Mouse (Mus musculus) gonadal fat pad, adult 2 months (tissue): ENCODE data around the gene Clmp. TPM values are rescaled to one million over a fixed set of nuclear protein-coding genes. Genes with fewer than 3 reads are reported as not detected.

ENCODE experiments used
- DNase-seq: peaks from one replicate; pipeline ENCODE4 v3.0.0-alpha.2; 2012; ENCODE audit warnings: low read depth
- polyA plus RNA-seq: library from polyadenylated mRNA; depleted of rRNA; stranded (reverse); fragments of >200 nt; gene quantifications from 2 replicates; pipeline ENCODE4 v1.2.3, GENCODE M21; 2012; rRNA removed

The Clmp gene
- 26.5 and 27.7 TPM in 2 replicates for polyA plus RNA-seq

GRCm38 (mm10) chr9:40685801-40686420 is at the start of gene Clmp:
Gene Clmp (plus strand): TSS chr9:40685962.
- no peak for DNase-seq

DNA sequence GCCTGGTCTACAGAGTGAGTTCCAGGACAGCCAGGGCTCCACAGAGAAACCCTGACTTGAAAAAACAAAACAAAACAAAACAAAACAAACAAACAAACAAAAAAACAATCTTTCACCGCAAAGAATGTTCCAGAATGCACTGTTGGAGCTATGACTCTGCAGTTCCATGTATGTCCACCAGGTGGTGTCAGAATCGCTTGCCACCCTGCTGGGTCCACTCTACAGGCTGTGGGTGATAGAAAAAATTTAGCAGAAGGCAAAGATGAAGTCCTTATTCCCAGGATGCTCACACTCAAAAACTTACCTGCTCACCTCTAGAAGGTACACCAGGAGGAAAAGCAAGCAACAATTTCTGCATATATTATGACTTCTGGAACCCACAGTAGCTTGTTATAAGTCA is 49.7 kb upstream of the Clmp start:
- DNase-seq, result no peak

GRCm38 (mm10) chr9:40637705-40638393 is 47.9 kb upstream of the Clmp start:
- DNase-seq, result no peak

GRCm38 (mm10) chr9:40638394-40639049 is 47.2 kb upstream of the Clmp start:
- DNase-seq, result no peak

- DNase-seq, result no peak
Observed at GRCm38 (mm10) chr9:40639536-40640187, 46.1 kb upstream of the Clmp start.

DNA sequence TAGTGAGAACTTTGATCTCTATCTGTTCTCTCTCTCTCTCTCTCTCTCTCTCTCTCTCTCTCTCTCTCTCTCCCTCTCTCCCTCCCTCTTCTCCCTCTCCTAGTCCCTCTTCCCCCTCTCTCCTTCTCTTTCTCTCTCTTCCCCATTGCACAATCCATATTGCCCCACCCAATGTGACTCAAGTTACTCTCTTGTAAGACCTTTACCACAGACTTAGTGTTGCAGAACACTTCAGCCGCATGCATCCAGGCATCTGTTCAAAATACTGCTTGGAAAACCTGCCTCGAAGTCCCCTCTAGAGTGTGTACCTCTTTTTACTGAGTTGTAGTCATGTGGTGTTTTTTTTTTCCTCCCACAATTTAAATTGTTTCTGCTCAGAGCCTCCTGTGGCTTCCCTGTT is 44.4 kb upstream of the Clmp start:
- DNase-seq, result no peak

- no peak for DNase-seq
Observed at GRCm38 (mm10) chr9:40642470-40643220, 43.1 kb upstream of the Clmp start.

- peak; percentile 90 for DNase-seq
Observed at GRCm38 (mm10) chr9:40649444-40649843, 36.3 kb upstream of the Clmp start.

- no peak for DNase-seq
Observed at GRCm38 (mm10) chr9:40649983-40650382, 35.8 kb upstream of the Clmp start.

DNA sequence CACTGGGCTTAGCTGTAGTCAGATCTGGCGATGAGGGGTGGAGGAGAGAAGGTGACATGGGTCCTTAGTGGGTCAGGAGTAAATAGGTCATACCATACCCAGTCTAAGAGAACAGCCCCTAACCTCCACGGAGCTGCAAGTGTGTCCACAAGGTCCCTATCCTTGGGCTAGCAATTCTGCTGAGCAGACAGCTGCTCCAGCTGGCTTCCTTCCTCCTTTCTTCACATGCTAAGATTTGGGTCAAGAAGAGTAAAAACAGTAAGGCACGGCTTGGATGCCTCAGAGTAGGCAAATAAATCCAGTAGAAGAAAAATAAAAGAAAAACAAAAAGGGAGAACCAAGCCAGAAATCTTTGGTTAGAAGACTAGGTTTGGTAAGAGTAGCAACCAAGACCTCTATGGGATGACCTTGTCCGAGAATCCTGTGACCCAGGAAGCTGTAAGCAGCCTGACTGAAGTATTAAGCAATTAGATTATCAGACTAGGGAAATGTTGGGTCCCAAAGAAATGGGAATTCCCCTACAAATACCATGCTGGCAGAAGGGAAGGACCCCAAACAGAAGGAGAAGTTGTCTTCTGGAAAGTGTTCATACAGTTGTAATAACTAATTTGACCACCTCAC is 34.4 kb upstream of the Clmp start:
- no peak for DNase-seq

DNA sequence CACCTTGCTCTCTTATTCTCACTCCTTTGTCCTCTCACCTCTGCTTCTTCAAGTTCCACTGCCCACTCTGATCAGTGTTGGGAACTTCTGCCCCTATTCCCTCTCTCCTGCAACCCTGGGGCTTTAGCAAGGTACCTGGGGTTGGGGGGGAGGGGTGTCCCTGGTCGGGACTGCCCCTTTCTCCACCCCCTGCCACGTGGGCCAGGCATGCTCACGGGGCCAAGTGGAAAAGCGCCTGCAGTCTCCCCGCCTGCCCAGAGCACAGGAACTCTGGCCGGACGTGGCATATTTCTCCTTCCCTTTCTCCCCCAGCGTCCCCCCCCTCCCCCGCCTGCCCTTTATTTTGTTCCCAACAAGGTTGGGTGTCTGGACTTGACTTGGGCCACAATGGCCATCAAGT is 33.0 kb upstream of the Clmp start:
- DNase-seq, result no peak

DNA sequence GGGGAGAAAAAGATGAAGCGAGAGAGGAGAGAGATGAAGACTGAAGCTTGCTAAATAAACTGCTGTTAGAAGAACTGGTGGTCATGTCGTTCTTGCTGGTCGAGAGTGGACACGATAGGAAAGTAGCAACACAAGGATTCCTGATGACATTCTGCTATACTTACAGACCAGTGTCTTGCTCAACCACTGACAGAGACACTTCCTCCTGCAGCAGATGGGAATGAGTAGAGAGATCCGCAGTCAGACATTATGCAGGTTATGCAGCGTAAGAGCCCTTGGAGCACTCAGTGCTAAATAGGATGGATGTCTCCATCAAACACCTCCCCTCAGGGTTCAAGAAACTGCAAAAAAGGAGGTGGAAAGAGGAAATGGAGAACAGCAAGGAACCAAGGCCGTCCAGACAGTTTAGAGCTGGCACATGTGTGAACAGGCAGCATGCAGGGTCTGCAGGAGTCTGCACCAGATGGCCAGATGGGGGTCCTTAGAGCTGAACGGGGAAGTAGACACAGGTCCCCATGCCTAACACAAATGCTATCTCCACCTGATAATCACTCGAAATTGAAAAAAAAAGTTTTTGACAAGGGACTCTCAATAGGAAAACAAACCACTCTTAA is 19.5 kb upstream of the Clmp start:
- no peak for DNase-seq

DNA sequence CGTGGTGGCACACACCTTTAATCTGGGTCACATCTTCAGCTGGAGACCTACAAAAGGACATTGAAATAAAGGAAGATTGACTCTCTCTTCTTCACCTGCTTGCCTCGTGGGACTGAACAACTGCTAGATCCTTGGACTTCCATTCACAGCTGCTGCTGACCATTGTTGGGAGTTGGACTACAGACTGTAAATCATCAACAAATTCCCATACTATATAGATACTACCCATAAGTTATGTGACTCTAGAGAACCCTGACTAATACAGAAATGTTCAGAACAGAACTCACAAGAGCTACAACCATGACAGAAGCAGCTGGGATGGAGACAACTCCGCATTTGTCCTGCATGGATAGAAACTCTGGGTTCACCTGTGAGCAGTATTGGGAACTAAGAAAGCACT is 15.4 kb upstream of the Clmp start, which contains the start of gene Gm21915:
Gene Gm21915 (plus strand): TSS at position 301 of the 400 bp plus-strand sequence.
- DNase-seq, result no peak

DNA sequence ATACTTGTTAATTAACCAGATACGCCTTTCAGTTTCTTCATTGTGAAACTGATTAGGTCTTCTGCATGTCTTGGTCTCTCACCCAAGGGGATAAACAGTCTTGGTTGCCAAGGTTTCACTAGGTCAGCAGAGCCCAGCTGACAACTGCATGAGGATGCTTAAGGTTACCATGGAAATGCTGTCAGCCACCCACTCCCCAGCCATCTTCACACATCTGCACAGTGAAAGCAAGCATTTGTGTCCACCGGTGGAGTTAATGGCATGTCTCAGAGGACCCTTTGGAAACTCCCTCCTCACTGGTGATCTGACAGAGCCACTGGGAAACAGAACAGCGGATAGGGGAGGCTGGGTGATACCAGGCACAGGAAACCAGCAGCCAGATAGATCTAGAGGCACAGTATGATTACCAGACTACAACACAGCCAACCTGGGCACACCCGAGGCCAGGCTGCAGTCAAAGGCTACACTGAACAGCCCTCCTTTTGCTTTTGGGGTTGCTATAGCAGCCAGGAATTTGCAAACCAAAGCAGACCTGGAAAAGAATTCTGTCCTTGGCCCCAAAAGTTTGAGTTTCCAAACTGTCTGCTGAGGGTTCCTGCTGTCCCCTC is 14.3 kb upstream of the Clmp start:
- DNase-seq, result no peak

- DNase-seq, result no peak
Observed at GRCm38 (mm10) chr9:40675203-40675958, 10.4 kb upstream of the Clmp start.

DNA sequence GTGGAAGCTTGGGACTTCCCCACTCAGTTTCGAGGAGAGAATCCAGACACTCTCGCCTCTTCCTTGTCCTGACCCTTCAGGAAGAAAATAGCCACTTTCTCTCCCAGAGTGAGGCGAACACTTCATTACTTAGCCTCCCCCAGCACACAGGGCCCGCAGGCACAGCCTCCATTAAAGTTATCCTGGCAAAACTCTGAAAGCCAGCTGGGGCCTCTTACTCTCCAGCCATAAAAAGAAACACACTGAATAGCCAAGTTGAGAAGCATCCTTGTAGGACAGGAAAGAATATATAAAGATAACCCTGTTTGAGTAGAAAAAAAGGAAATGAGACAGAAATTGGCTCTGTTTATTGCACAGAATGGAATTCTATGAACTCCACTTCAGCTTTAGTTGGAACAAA is 7.1 kb upstream of the Clmp start:
- DNase-seq, result no peak

GRCm38 (mm10) chr9:40686421-40686899 is 698 bp downstream of the Clmp start:
- DNase-seq, result no peak

DNA sequence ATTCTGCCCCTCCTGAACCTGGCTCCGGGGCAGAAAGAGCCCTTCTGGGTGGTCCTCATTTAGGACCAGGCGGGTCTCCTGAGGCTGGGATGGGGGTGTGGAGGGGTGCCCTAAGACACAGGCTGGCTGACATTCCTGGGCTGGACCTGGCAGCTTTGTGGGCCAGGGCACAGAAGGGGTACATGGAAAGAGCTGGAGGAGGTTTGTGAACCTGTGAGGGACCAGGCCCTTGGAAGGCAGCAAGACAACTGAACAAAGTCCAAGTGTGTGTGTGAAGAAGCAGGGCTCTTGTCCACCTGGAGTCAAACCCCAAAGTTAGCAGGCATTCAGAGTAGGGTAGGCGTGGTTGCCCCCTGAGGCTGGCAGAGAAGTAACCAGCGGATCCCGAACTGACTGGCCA is 1.3 kb downstream of the Clmp start:
- no peak for DNase-seq

DNA sequence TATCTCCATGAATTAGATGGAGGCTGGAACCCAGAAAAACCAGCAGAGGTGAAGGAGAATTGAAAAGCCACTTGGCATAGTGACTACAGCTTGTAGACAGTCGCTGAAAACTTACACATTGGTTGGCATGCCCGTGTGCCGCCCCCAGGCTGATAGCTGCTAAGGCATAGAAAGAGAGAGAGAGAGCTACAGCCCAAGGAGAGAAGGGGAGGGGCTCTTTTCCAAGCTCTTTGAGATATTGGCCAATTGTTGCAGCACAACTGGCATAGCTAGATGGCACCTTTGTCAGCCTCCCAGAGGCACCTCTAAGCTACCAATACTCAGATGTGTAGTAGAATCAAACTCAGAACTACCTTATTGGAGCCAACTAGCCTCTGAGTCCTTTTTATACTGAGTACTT is 1.8 kb downstream of the Clmp start:
- peak; percentile 76 for DNase-seq

GRCm38 (mm10) chr9:40690511-40690910 is 4.7 kb downstream of the Clmp start:
- peak; percentile 59 for DNase-seq
